21 mouse cellular contexts compared by ENCODE assay signal in the genomic region with DNA sequence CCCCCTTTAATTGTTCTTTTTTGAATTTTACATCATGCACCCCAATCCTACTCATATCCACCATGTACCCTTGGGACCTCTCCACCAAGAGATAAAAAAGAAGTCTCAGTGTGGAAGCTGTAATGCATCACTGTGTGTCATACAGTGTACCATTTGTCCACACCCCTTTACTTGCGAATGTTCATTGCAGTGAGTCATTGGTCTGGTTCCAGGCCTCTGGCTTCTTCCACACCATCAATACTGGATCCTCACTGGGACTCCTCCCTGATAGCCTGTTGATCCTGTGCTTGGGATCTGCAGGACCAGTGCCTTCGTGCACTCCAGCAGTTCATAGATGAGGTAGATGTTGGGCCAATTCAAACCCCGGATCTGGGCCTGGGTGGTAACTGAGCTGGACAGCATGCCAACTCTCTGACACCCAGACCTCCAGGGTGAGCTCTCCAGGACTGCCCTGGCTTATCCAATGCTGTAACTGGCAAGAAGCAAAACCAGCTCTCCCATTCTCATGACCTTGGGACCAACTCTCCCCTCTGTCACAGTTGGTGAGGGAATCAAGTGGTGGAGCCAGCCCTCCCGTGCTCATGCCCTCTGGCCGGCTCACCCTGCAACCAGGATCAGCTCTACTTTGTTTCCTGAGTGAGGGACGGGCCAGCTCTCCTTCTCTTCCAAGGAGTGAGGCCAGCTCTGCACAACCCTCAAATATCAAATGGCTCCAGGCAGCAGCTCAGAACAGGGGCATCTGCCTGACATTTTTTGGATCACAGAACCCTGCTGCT.
DNase-seq lines count a peak whose midpoint lies in the region; ATAC-seq and TF ChIP-seq lines count a peak whose summit lies in the region.
"Had no signal": no experiment of that assay in that cellular context is flagged by ENCODE, and none has a peak within 500 bp of the region (broad histone marks: within the 10 kb centered on the region; RNA-seq: fewer than 3 reads in every experiment).

No protein-coding gene starts in this region.

- H3K4me2 ChIP-seq in embryonic facial prominence, embryonic 12.5 days (replicated peaks): no peak overlapping the region
- H3K4me2 ChIP-seq in stomach, postnatal 0 days (replicated peaks; ENCODE audit: low read depth): no peak overlapping the region
- H3K4me2 ChIP-seq: heart, embryonic 13.5 days; hindbrain, embryonic 14.5 days; limb, embryonic 12.5 days; liver, embryonic 12.5 days had no signal

- no peak overlapping the region for H3K9ac ChIP-seq in embryonic facial prominence, embryonic 12.5 days
- H3K9ac ChIP-seq in stomach, postnatal 0 days (ENCODE audit: low read length): no peak overlapping the region
- H3K9ac ChIP-seq: heart, embryonic 13.5 days; hindbrain, embryonic 14.5 days; limb, embryonic 12.5 days; liver, embryonic 12.5 days had no signal

- TF ChIP-seq CTCF in kidney, adult 2 months (conservative IDR thresholded peaks at IDR 0.05; ENCODE audit: insufficient read depth, insufficient read length, low read depth, low read length): no peak
- TF ChIP-seq CTCF in stomach, postnatal 0 days (IDR thresholded peaks at IDR 0.05; ENCODE audit: low read depth): no peak

- no peak overlapping the region for H3K27ac ChIP-seq in embryonic facial prominence, embryonic 12.5 days
- H3K27ac ChIP-seq in embryonic facial prominence, embryonic 10.5 days (replicated peaks): no peak overlapping the region
- no peak overlapping the region for H3K27ac ChIP-seq in kidney, adult 2 months (ENCODE audit: insufficient read depth, low read depth, low read length)
- H3K27ac ChIP-seq in stomach, postnatal 0 days (replicated peaks): no peak overlapping the region
- H3K27ac ChIP-seq: heart, embryonic 13.5 days; hindbrain, embryonic 14.5 days; limb, embryonic 12.5 days; liver, embryonic 12.5 days; midbrain, embryonic 10.5 days had no signal

- H3K9me3 ChIP-seq in embryonic facial prominence, embryonic 12.5 days: no peaks in the 10 kb centered on the region
- H3K9me3 ChIP-seq in embryonic facial prominence, embryonic 10.5 days: no peaks in the 10 kb centered on the region
- no peaks in the 10 kb centered on the region for H3K9me3 ChIP-seq in stomach, postnatal 0 days (ENCODE audit: control insufficient read depth, low read length)
- H3K9me3 ChIP-seq: heart, embryonic 13.5 days; limb, embryonic 12.5 days; liver, embryonic 12.5 days; midbrain, embryonic 10.5 days had no signal

- no peak for TF ChIP-seq EP300 in stomach, postnatal 0 days (optimal IDR thresholded peaks at IDR 0.05)

- TF ChIP-seq POLR2A in kidney, adult 2 months (IDR thresholded peaks at IDR 0.05; ENCODE audit: low read depth, low read length): no peak

- no peaks in the 10 kb centered on the region for H3K27me3 ChIP-seq in embryonic facial prominence, embryonic 12.5 days
- H3K27me3 ChIP-seq in embryonic facial prominence, embryonic 10.5 days (replicated peaks; ENCODE audit: low read depth, poor library complexity, severe bottlenecking): no peaks in the 10 kb centered on the region
- H3K27me3 ChIP-seq in kidney, adult 2 months (replicated peaks; ENCODE audit: control insufficient read depth, insufficient read depth, low read length): peaks cover 1% of the 10 kb centered on the region; the same call in 1 of the 2 replicates
- no peaks in the 10 kb centered on the region for H3K27me3 ChIP-seq in stomach, postnatal 0 days (ENCODE audit: control insufficient read depth, insufficient read depth, low read length)
- H3K27me3 ChIP-seq: heart, embryonic 13.5 days; limb, embryonic 12.5 days; liver, embryonic 12.5 days had no signal

- no peaks in the 10 kb centered on the region for H3K4me1 ChIP-seq in embryonic facial prominence, embryonic 12.5 days
- no peaks in the 10 kb centered on the region for H3K4me1 ChIP-seq in embryonic facial prominence, embryonic 10.5 days
- no peaks in the 10 kb centered on the region for H3K4me1 ChIP-seq in kidney, adult 2 months (ENCODE audit: control insufficient read depth, insufficient read depth, low read length)
- no peaks in the 10 kb centered on the region for H3K4me1 ChIP-seq in stomach, postnatal 0 days (replicated peaks; ENCODE audit: control insufficient read depth, insufficient read depth)
- H3K4me1 ChIP-seq: heart, embryonic 13.5 days; limb, embryonic 12.5 days; liver, embryonic 12.5 days; midbrain, embryonic 10.5 days had no signal

- H3K4me3 ChIP-seq in embryonic facial prominence, embryonic 12.5 days: no peak overlapping the region
- no peak overlapping the region for H3K4me3 ChIP-seq in embryonic facial prominence, embryonic 10.5 days
- no peak overlapping the region for H3K4me3 ChIP-seq in kidney, adult 2 months (ENCODE audit: insufficient read depth, low read depth, low read length)
- no peak overlapping the region for H3K4me3 ChIP-seq in stomach, postnatal 0 days (ENCODE audit: low read depth, low read length)
- H3K4me3 ChIP-seq: heart, embryonic 13.5 days; limb, embryonic 12.5 days; liver, embryonic 12.5 days; midbrain, embryonic 10.5 days had no signal

- WGBS in embryonic facial prominence, embryonic 12.5 days: 75% methylated on average over 6 of the region's 6 CpGs
- 77% methylated on average over 6 of the region's 6 CpGs for WGBS in embryonic facial prominence, embryonic 10.5 days
- 66% methylated on average over 6 of the region's 6 CpGs for WGBS in kidney, adult 2 months
- WGBS in stomach, postnatal 0 days: 59% methylated on average over 6 of the region's 6 CpGs

- 0 out of 2 replicates have a peak, but pooled peaks have one; percentile 6 for ATAC-seq in embryonic facial prominence, embryonic 12.5 days (ENCODE audit: insufficient number of reproducible peaks, insufficient read depth, low FRiP score, low TSS enrichment)
- ATAC-seq in stomach, postnatal 0 days (ENCODE audit: low FRiP score, low TSS enrichment): peak; percentile 59; the same call in 1 of the 2 replicates
- ATAC-seq: liver, embryonic 12.5 days; midbrain, embryonic 16.5 days had no signal

- DNase-seq in embryonic facial prominence, embryonic 10.5 days (ENCODE audit: low spot score): no peak
- peak; percentile 13 for DNase-seq in kidney, adult 2 months
- DNase-seq in kidney, postnatal 14 days: no peak
- peak; percentile 86 for DNase-seq in NIH3T3 (ENCODE audit: low read depth)
- no peak for DNase-seq in stomach, postnatal 0 days (ENCODE audit: low spot score)
- no peak for DNase-seq in B cell, adult 2 months
- DNase-seq: cerebellum, adult 8-10 months; kidney, adult 8-10 months; layer of hippocampus, postnatal 36 days; lung, adult 18-20 months; lung, postnatal 10 days; right cerebral cortex, adult 18-20 months; thymus, adult 2 months; thymus, postnatal 4 days had no signal

- no peaks in the 10 kb centered on the region for H3K36me3 ChIP-seq in embryonic facial prominence, embryonic 12.5 days
- H3K36me3 ChIP-seq in embryonic facial prominence, embryonic 10.5 days (replicated peaks): no peaks in the 10 kb centered on the region
- no peaks in the 10 kb centered on the region for H3K36me3 ChIP-seq in kidney, adult 2 months (ENCODE audit: control insufficient read depth, insufficient read depth, low read length)
- H3K36me3 ChIP-seq in stomach, postnatal 0 days (ENCODE audit: control insufficient read depth, insufficient read depth, low read length): no peaks in the 10 kb centered on the region
- H3K36me3 ChIP-seq: heart, embryonic 13.5 days; limb, embryonic 12.5 days; liver, embryonic 12.5 days; midbrain, embryonic 10.5 days had no signal

Comparison
In these comparisons a context has a peak if more than half of its experiments do, and no peak if none do; other contexts are left out.
1. DNase-seq: peak in kidney, adult 2 months (single experiment) and NIH3T3 (single experiment); none in embryonic facial prominence, embryonic 10.5 days (single experiment), kidney, postnatal 14 days (single experiment), stomach, postnatal 0 days (single experiment) and B cell, adult 2 months (0 of 2).